Mouse (Mus musculus) erythroblast, adult 5-6 weeks (primary cell): ENCODE data around the gene Gm21976. TPM values are rescaled to one million over a fixed set of nuclear protein-coding genes. Genes with fewer than 3 reads are reported as not detected.

Experiments used
- ATAC-seq: replicated peaks from 2 replicates; pipeline ENCODE4 v1.8.0; 2016; ENCODE audit warnings: moderate number of reproducible peaks, mild to moderate bottlenecking, moderate TSS enrichment, inconsistent platforms; ENCODE audit not compliant: poor library complexity, low FRiP score, severe bottlenecking
- total RNA-seq, 2 experiments: library from RNA; stranded (forward) in 1 of 2; stranded (reverse) in 1 of 2; fragments of 150-400 nt in 1 of 2; fragments of 200-764, 138-1000 nt in 1 of 2; gene quantifications; 2 replicates each; pipeline versions ENCODE4 v1.2.3 to v1.2.4; 2015 to 2017; ENCODE audit warnings: low replicate concordance in 2 of 2

Gm21976 gene
- total RNA-seq, 2 experiments from 2014 or later = not detected

DNA sequence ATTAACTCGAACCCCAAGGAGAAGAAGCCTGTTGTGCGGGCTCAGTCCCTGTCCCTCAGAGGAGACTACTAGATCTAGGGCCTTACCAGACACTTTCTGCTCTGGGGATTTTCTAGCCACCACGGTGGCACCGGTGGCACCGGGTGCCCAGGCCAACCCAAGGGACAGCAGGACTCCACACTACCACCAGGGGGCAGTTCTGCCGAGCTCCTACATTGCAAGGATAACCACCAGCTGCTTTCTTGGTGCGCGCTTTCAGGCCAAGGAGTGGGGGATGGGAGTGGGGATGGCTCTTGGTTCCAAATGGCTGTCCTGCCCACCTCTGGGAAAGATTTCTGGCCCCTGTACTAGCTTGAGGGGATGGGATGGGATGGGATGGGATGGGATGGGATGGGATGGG lies 71.8 kb downstream of the Gm21976 start:
- ATAC-seq = 0 out of 2 replicates have a peak, but pooled peaks have one; percentile 49

GRCm38 (mm10) chr13:98352381-98352975 lies 72.8 kb downstream of the Gm21976 start:
- no peak for ATAC-seq

DNA sequence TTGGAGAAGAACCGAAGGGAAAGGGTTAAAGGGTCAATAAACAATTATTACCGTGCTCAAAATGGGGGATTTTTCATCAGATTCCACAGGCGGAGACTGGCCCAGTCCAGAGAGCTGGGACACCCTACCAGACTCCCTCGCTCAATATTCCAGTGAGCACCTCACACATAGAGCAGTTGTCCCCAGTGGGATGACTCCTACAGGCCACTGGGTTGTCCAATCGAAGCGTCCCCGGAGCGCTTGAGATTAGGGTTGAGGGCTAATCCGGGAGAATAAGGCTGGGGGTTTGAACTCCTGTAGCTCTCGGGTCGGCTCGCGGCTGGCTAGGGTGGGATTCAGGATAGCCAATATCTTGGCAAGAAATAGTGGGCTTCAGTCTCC lies 74.0 kb downstream of the Gm21976 start:
- ATAC-seq = no peak

GRCm38 (mm10) chr13:98354090-98354801 lies 74.6 kb downstream of the Gm21976 start, which contains the start of gene Foxd1:
Foxd1 (plus strand) TSS chr13:98354242.
- no peak for ATAC-seq

- no peak for ATAC-seq
Observed at GRCm38 (mm10) chr13:98354871-98355558, 75.3 kb downstream of the Gm21976 start.

- ATAC-seq = no peak
Observed at GRCm38 (mm10) chr13:98355559-98356111, 75.9 kb downstream of the Gm21976 start.

DNA sequence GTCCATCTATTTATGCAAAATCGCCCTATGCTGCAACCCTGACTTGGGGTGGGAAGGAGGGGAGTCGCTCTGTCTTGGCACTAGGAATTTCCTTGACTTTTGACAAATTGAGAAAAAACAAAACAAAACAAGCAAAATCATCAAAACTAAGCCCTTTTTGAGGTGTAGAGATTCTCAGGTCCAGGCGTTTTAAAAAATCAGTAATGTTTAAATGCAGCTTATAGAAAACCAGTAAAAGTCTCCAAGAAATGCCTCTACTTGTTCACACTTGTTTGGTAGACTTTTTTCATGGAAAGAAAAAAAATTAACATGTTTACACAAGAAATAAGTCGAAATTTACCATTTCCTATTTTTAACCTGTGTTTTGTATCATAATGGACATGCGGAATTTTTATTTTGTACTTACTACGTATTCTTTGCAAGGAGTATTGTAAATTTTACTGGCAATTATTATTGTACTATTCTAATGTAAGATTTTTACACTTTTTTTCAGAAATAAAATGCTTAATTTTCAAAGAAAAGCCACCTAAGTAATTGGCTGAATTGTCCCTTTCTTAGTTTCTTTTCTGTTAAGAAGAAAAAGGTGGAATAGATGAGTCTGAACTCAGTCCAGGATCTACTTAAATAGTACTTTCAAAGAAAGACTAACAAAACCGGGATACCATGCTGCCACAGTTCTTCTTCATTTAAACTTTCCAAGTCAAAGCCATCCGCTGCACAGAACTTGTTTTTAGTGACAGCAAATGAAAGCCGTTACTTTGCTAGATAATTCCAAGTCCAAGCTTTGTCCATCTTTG lies 76.7 kb downstream of the Gm21976 start:
- no peak for ATAC-seq

Other genes starting within 250 kb of the Gm21976 start
- gene Arhgef28, start 73.4 kb upstream of the Gm21976 start, total RNA-seq (2015; ENCODE audit: low replicate concordance) = not detected in 2 replicates
- 0.51 and 1.3 TPM in 2 replicates for gene Arhgef28, start 73.4 kb upstream of the Gm21976 start, total RNA-seq (2017; ENCODE audit: low replicate concordance)
- gene Utp15, start 16.8 kb upstream of the Gm21976 start, total RNA-seq (2015; ENCODE audit: low replicate concordance) = 2.3 and 8.6 TPM in 2 replicates
- gene Utp15, start 16.8 kb upstream of the Gm21976 start, total RNA-seq (2017; ENCODE audit: low replicate concordance) = 7.9 and 9.6 TPM in 2 replicates
- gene Ankra2, start 16.8 kb upstream of the Gm21976 start, total RNA-seq (2015; ENCODE audit: low replicate concordance) = 4.6 and 13.8 TPM in 2 replicates
- 7.1 and 7.9 TPM in 2 replicates for gene Ankra2, start 16.8 kb upstream of the Gm21976 start, total RNA-seq (2017; ENCODE audit: low replicate concordance)
- 325 and 335 TPM in 2 replicates for gene Btf3, start 37.1 kb downstream of the Gm21976 start, total RNA-seq (2015; ENCODE audit: low replicate concordance)
- gene Btf3, start 37.1 kb downstream of the Gm21976 start, total RNA-seq (2017; ENCODE audit: low replicate concordance) = 314 and 425 TPM in 2 replicates
- gene Foxd1, start 74.4 kb downstream of the Gm21976 start, total RNA-seq (2015; ENCODE audit: low replicate concordance) = not detected in 2 replicates
- not detected in 2 replicates for gene Foxd1, start 74.4 kb downstream of the Gm21976 start, total RNA-seq (2017; ENCODE audit: low replicate concordance)
- gene Gm10320, start 212.1 kb downstream of the Gm21976 start, total RNA-seq (2015; ENCODE audit: low replicate concordance) = 2.3 and 7.1 TPM in 2 replicates
- gene Gm10320, start 212.1 kb downstream of the Gm21976 start, total RNA-seq (2017; ENCODE audit: low replicate concordance) = not detected in 2 replicates